Mouse (Mus musculus): ENCODE data around the gene Trmt44.
"Not testable (repeated sequence)": the region's sequence is repeated elsewhere in the genome, so short reads cannot be mapped to it uniquely, and the experiment has no call there.

Trmt44 gene

DNA sequence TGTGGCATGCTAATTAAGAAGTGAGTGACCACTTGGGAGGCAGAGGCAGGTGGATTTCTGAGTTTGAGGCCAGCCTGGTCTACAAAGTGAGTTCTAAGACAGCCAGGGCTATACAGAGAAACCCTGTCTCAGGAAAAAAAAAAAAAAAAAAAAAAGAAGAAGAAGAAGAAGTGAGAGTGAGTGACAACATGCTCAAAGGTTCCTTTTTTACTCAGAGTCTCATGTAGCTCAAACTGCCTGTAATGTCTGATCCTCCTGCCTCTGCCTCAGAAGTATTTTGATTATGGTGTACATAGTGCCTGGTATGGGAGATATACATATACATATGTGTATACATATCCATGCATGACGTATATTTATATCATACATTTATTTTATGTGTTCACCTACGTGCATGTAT lies 9.4 kb upstream of the Trmt44 start:
- DNase-seq, result not testable (repeated sequence)

- DNase-seq, result no peak
Measured at GRCm38 (mm10) chr5:35583221-35583783, 8.4 kb upstream of the Trmt44 start.

DNA sequence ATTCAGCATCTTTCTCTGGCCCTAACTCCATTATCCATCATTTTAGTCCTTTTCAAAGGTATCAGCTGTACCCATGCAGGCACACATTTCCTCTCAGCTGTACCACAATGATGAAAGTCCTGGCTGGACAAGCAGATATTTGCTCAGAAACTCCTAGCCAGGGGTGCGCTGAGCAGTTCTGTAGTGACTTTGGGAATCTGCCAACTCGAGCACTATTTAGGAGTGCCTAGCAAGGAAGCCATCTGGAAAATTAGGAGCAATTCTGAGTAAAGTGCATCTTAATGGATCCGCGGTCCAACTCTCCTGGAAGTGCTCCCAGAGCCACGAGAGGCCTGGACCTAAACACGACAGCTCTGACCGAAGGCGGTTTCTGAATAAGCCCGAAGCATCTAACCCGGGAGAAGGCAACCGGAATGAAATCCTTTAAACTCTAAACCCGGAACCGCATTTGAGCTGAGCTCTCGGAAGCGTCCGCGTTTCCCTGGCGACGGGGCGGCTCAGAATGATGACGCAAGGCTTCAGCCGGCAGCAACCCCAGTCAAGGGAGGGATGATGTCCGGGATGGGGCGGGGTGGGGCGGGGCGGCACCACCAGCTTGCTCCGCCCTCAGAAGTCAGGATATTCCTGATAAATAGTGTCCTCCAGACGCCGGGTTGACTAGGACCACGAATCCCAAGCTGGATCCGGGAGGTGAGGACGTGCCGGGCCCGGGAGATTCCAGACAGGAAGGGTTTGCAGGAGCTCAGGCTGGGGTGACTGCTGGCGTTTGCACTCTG lies 7.8 kb upstream of the Trmt44 start, which contains the start of gene Acox3:
Gene Acox3, plus strand, starts transcription at position 596 of the 776 bp plus-strand sequence.
- DNase-seq, result peak; percentile 92

DNA sequence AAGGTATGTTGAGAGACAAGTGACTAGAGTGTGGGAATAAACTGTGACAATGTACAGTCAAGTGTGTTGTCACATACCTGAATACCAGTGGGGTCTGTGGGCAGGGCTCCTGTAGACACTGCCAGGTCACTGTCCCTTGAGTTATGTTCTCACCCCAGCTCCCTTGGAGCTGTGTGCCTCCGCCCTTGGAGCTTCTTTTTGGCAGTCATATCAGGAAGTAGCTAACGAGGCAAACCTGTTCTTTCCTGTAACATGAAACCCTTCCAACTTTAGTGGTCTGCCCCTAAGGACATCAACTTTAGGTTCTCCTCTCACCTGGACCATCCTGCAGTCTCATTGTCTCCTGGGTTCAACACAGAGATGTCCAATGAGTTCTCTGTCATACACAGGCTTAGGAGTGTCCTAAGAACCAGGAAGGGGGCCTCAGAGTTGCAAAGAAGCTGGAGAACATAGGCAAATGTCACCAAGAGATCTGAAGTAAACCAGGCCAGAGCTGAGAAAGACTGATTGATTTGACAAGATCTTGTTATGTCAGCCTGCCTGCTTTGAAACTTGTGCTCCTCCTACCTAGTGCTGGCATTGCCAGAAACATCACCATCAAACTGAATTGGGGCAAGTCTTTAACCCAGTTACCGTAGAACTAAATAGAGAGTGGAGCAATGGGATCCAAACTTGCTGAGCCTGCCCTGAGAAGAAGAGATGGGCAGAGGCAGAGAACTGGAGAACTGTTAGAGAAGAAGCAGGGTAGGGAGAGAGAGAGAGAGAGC lies 5.5 kb upstream of the Trmt44 start:
- DNase-seq, result no peak

DNA sequence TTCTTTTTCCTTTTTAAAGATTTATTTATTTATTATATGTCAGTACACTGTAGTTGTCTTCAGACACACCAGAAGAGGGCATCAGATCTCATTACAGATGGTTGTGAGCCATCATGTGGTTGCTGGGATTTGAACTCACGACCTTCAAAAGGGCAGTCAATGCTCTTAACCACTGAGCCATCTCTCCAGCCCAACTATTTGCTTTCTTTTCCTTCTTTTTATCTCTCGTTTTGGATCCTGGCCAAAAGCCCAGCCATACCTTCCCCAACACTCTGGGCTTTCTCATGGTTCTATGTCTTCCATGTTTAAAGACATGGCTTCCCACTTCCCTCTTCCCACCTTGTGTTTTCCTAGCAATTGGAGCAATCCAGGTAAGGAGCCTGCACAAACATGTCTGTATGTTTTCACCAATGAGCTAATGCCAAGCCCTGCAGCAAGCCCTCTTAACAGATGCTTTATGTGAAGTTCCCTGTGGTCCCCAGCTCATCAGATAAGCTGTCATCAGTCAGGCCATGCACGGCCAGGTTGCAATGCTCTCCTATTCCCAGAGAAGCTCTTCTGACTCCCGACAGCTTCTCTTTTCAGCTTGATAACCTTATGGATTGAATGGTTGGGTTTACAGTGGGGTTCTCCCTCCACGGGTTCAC lies 4.5 kb upstream of the Trmt44 start:
- DNase-seq, result no peak

DNA sequence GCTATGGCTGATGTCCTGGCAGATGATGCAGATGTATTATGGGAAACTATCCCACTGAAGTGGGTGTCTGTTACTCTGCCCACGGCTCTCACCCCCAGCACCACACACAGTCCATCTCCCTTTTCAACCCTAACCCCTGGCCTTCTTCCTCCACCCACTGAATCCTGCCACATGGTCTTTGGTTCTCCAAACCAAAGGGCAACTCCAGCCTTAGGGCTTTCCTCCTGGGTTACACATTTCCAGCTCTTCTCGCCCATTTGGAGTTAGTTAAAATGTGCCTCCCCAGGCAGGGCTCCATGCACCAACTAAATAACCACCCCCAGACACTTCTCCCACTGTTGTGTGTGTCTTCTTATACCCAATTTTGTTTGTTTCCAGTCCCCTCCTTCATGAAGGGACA lies 3.5 kb upstream of the Trmt44 start:
- DNase-seq, result no peak

GRCm38 (mm10) chr5:35576409-35577020 lies 1.6 kb upstream of the Trmt44 start:
- DNase-seq, result no peak

DNA sequence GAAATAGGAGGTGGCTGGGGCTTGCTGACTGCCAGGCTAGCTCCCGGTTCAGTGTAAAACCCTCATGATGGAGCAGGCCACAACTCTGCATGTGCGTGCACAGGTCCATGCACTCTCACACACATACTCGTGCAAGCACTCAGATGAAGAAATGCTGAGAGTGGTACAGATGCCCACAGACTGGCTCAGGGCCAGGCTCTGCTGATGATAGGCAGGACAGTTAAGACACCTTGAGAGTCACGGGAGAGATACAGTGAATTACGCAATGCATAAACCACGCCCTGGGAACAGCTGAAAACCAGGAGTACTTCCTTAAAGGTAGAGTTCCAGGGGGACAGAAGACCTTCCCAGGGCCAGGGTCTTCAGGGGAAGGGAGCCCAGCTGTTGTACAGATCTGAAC lies 3.3 kb downstream of the Trmt44 start:
- DNase-seq, result no peak

- no peak for DNase-seq
Measured at GRCm38 (mm10) chr5:35566632-35567031, 8.2 kb downstream of the Trmt44 start.

- no peak for DNase-seq
Measured at GRCm38 (mm10) chr5:35565217-35565616, 9.7 kb downstream of the Trmt44 start.

GRCm38 (mm10) chr5:35563449-35563848 lies 11.4 kb downstream of the Trmt44 start:
- peak; percentile 70 for DNase-seq

DNA sequence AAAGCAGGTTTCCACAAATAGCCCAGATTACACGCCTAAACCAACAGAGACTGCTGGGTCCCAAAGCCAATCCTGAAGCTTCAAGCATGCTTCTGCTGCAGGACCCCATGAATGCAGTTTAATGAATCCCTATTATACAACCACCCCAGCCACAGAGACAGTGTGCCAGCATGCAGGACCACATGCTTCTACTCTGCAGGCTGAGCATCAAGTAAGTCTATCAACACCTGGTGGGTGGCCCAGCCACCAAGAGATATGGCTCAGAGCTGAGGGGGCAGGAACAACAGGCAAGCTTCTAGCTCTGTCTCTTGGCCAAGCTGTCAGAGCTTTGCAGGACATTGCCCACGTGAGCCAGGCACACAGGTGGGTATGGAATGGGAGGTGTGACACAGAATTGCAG lies 12.3 kb downstream of the Trmt44 start:
- DNase-seq, result no peak

- no peak for DNase-seq
Measured at GRCm38 (mm10) chr5:35559447-35559846, 15.4 kb downstream of the Trmt44 start.

DNA sequence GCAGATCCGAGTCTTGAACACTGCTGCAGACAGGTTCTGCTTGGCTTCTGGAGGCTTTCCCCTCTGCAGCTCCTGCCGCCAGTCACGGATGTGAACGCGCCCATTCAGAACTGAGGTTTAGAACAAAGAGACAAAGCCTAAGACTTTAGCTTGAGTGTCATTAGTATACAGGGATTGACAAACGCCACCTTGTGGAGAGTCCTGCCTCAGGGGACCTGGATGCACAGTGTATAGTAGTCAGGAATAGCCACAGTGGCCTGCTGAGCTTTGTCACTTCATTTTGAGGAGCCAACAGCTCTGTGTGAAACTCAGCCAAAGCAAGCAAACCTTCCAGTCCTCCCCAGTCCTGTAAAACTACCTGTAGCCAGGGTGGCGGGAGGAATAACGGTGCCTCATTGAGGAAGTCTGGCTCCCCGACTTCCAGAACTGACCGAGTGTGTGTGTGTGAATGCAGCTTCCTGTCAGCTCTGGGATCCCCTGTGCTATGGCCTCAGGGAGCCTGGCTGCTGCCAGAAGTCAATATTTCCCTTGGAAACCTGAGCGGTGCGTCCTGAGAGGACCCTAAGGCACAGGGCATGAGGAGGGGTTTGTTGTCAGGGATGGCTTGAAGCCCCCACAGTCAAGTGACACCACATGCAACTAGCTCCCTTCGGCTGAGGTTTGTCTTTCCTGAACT lies 16.8 kb downstream of the Trmt44 start:
- no peak for DNase-seq

DNA sequence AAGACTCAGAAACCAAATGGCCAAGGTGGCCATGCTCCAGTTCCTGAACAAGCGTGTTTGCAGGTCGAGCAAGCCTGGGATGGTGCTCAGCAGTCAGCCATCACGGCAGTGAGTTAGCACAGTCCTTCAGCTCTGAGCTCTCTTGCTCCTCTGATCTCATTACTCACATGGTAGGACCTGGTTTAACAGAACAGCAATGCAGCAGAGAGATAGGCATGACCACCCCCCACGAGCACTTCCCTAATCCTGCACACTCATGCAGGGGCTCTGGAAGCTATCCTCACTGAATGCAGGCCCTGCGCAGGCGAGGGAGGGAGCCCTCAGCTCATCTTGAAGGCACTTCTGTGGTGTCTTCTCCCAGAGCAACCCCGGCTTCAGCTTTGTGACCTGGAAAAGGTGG lies 18.5 kb downstream of the Trmt44 start:
- DNase-seq, result no peak

DNA sequence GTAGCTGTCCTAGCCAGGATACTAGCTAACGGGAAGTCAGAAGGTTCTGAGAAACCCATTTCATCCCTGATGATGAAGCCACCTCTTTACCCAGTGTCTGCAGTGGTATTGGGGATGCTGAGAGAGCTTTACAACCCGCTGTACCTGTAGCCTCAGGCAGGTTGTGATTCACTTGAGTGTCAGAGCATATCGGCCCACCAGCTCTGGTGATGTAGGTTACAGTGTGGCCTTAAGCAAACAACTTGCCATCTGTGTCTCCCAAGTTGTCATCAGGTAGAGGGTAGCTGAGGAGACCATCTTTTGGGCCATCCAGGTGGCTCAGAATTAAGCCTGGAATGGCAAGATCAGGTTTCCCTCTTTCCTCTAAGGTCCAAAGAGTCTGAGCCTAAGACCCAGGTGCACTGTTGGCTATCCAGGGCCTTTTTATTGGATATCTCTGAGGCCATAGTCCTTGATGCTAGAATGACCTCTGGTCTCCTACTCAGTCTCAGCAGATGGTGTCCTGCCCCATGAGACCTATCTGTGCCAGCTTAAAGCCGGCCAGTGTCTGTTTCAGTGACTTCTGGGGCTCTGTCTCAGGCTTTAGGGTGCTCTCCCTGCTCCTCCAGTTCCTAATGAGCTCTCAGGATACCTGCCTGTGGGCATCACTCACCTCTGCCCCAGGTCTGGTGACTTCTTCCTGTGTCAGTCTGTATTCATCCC lies 21.9 kb downstream of the Trmt44 start:
- no peak for DNase-seq

- DNase-seq, result no peak
Measured at GRCm38 (mm10) chr5:35551855-35552837, 22.7 kb downstream of the Trmt44 start.

DNA sequence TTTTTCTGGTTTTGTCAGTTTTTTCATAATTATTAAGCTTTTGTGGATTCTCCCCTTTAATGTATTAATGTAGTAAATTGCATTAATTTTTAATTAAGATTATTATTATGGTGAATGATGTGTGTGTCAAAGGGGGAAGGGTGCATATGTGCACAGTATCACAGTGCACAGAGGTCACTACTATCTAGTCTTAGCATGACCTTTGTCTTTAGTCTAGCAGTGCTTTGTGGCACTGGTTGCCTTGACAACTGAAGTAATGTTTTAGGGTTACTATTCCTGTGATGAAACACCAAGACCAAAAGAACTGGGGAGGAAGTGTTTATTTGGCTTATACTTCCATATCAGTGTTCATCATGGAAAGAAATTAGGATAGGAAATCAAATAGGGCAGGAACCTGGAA lies 28.7 kb downstream of the Trmt44 start:
- no peak for DNase-seq

DNA sequence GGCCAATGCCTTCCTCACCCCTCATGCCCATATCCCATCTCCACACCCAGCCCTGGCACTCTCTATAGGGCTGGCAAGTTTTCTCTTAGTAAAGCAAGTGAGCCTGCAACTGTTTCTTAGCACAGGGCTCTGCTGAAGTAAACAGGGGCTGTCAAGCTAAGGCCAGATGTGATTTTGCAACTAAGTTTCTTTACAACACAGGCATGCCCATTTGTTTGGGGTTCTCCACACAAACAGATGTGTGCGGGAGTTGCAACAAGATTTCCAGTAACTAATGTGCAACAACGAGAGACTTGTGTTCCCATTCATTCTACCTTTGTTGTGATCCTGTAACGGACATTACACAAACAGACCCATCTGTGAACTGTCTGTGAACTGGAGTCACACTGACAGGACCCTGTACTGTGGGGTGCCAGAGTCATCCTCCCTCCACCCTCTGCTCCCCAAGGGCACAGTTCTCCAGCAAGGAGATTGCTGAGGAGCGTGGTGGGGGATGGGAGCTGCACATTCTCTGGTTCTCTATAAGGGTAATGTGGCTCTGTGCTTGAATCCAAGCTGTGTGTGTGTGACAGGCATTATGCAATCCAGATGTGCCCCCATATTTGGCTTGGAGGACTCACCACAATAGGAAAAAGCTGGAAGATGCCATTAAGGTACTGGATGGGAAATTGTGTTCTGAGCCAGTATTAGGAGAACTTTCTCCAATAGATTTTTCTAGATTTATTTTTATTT lies 33.6 kb downstream of the Trmt44 start:
- no peak for DNase-seq

GRCm38 (mm10) chr5:35540555-35540954 lies 34.3 kb downstream of the Trmt44 start:
- DNase-seq, result no peak
